Mouse (Mus musculus): ENCODE measurements around the gene Rpgrip1l.

The Rpgrip1l gene

DNA sequence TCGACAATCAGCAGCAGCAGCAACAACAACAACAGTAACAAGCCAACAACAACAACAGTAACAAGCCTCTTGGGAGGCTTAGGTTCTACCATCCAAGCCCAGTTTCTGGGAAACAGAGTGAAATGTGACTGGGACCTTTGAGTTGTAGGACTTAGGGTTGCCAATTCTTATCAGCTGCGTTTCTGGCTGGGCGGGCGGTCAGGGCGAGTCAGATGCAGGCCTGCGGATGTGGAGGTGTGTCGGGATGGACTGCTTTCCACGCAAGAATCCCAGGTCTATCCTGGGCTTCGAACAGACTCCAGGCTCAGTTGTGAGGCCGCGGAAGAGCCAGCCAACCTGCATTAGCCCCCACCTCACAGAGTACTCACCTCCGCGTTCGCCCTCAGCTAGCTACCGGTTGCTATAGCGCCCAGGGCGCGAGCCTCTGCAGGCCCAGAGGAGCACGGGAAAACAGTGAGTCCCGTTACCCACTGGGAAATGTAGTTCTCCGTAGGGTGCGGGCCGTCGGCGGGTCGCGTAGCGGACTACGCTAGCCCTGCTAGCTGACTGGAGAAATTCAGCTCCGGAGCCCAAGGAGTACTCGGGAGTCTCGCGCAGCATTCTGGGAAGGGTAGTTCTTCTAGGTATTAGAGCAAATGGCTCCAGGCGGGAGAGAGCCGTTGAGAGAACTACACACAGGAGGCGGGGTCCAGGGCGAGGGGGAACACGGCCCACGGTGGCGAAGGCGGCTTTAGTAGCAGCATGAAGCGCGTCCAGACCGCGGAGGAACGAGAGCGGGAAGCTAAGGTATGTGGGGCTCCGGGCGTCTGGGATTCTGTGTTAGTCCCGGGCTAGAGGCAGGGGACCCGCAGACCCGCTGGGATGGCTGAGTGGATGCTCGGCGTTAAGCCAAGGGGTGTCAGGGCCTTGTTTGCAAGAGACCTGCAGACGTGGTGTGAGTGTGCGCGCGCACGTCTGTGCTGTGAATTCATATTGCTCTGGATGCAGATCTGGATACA lies at the start of gene Rpgrip1l, which contains the start of gene Fto:
Gene Rpgrip1l, minus strand, starts transcription at position 428 of the 998 bp plus-strand sequence.
Gene Fto, plus strand, starts transcription at position 691 of the 998 bp plus-strand sequence.
- in situ Hi-C loops (cut with MseI, MboI): no loop called here

- in situ Hi-C loops (cut with MseI, MboI): no loop called here
Observed at GRCm38 (mm10) chr8:91360644-91361357, 47.7 kb upstream of the Rpgrip1l start.

DNA sequence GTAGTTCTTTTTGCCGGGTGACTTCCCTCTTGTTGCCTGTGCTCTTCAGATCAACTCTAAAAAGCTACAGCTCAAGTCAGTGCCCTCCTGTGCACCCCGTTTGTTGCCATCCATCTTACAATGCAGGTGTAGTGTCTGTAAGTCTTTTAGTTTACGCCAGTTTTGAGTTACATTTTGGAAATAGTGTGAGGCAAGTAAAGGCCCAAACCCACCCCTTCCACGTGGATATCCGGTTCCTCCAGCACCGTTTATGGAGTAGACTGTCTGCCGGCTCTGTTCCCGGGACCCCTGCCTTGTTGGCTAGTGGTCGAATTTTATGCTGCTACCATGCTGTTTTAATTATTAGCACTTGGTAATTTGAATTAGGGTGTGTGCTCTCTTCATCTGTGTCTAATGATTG lies 46.4 kb upstream of the Rpgrip1l start:
- in situ Hi-C loops (cut with MseI, MboI): no loop called here

- in situ Hi-C loops (cut with MseI, MboI): no loop called here
Observed at GRCm38 (mm10) chr8:91358016-91358415, 45.0 kb upstream of the Rpgrip1l start.

DNA sequence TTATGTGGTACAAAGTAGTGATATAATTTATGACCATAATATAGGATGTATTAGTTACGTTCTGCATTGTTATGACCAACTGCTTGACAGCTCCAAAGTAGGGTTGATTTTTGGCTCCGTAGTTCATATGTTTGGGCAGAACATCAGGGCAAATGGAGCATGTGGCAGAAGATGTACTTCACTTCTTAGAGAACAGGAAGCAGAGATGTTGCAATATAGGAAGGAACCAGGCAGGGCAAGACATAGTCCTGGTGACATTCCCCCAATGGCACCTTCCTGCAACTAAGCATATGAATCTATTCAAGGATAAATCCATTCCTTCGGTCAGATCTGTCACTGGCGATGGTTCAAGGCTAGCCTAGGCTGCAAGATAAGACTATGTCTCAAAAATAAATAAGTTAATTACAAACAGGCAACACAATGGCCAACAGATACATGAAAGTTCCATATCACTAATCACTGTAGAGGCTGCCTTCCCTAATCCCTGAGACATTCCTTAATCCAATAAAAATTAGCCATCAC lies 44.5 kb upstream of the Rpgrip1l start:
- in situ Hi-C loops (cut with MseI, MboI): no loop called here

DNA sequence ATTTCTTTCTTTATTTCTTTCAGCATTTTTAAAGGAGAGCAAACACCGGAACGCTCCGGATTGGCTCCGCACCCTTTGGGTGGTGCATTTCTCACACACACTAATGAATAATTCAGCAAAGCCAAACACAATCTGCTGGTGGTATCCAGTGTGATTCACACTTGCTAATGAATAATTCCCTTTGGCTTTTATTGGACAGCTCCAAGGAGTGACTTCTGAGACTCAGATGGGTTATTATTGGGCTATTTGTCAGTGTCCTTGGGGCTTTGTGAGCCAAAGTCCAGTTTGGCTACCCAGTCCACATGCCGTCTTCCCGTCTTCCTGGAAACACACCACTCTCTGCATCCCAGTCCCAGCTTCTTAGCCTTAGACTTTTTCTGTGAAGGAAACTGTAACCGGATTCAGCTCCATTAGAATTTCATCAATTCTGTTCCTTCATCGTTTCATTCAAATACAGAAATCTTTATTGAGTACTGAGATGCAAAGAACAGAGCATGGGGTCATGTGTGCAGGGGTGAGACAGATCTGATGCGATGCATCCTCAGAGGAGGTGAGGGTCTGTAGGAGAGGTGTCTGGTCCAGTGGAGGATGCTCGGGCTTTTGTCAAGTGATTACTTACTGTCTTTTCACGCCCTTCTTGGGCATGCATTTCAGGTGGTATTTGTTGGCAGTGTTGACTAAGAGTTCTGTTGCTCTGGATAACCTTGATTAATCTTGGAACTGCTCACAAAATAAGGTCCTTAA lies 43.1 kb upstream of the Rpgrip1l start:
- in situ Hi-C loops (cut with MseI, MboI): no loop called here

DNA sequence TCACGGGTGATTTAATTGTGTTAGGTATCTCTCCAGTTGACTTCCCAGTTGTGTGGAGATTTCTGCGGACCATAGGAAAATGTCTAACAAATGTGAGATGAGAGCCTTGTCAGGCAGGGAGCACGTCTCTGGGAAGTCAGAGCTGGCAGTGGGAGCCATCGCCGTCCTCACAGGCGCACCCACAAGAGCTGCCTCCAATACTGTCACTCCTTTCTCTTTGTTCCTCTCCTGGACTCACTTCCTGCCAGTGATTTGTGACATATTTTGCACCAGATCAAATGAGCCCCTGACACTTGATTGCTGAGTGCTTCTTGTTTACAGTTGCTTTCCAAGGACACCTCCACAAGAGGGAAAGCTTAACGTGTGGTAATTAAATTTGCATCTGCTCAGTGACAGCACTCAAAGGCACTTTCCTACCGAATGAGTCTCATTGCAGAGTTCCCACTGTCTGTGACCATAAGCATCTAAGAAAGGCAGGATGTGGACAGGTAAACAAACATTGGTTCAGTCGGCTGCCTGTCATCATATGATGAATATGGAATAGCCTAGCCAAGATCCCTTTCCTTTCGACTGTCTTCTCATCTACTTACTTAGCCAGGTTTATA lies 42.3 kb upstream of the Rpgrip1l start:
- in situ Hi-C loops (cut with MseI, MboI): no loop called here

- in situ Hi-C loops (cut with MseI, MboI): no loop called here
Observed at GRCm38 (mm10) chr8:91353907-91354306, 40.8 kb upstream of the Rpgrip1l start.

DNA sequence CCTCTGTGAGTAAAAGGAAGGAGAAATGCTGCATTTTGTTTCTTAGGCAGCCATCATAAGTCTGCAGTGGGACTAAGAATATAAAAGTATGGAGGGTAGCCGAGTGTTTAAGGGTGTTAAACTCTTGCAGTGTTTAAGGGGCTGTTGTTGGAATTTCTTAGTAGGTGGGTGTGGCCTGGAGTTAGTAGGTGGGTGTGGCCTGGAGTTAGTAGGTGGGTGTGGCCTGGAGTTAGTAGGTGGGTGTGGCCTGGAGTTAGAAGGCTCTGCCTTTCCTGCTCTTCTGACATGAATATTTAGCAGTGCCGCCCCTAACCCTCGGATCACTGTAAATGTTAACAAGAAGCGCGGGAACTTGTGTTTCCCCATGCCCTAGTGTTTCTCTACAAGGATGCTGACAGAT lies 40.0 kb upstream of the Rpgrip1l start:
- in situ Hi-C loops (cut with MseI, MboI): no loop called here

GRCm38 (mm10) chr8:91352598-91352997 lies 39.5 kb upstream of the Rpgrip1l start:
- in situ Hi-C loops (cut with MseI, MboI): no loop called here

GRCm38 (mm10) chr8:91350628-91351027 lies 37.6 kb upstream of the Rpgrip1l start:
- in situ Hi-C loops (cut with MseI, MboI): no loop called here

DNA sequence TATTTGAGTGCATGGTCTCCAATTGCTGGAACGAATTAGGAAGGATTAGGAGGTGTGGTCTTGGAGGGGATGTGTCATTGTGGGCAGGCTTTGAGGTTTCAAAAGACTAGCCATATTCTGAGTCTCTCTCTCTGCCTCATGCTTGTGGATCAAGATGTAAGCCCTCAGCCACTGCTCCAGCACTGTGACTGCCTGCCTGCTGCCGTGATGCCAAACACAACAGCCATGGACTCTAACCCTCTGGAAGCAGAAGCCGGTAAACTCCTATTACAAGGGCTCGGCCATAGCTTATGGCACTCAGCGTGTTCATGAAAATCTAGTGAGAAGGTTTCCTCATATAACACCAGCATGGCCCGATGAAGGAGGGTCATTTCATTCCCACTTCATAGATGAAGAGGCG lies 36.8 kb upstream of the Rpgrip1l start:
- in situ Hi-C loops (cut with MseI, MboI): no loop called here

GRCm38 (mm10) chr8:91347595-91347994 lies 34.5 kb upstream of the Rpgrip1l start:
- in situ Hi-C loops (cut with MseI, MboI): no loop called here

- in situ Hi-C loops (cut with MseI, MboI): no loop called here
Observed at GRCm38 (mm10) chr8:91347146-91347545, 34.1 kb upstream of the Rpgrip1l start.

DNA sequence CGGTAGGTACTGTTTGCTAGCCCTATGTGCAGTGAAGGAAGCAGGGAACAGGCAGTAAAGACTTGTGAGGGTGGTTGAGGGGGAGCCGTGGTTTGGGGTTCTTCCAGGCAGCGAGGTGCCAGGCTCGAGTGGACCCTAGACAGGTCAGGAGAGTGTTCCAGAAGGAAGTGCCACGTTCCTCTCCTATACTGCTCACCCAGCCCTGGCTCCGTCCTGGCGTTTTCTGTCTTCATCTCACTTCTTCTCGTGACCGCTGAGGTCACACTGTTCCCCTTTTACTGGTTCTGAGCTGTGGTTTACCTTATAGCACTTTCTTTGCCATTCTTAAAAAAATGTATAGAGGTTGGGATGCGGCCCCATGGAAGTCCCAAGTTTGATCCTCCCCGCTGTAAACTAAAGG lies 31.6 kb upstream of the Rpgrip1l start:
- in situ Hi-C loops (cut with MseI, MboI): no loop called here

GRCm38 (mm10) chr8:91342798-91343197 lies 29.7 kb upstream of the Rpgrip1l start:
- in situ Hi-C loops (cut with MseI, MboI): no loop called here

GRCm38 (mm10) chr8:91342196-91342595 lies 29.1 kb upstream of the Rpgrip1l start:
- in situ Hi-C loops (cut with MseI, MboI): no loop called here

DNA sequence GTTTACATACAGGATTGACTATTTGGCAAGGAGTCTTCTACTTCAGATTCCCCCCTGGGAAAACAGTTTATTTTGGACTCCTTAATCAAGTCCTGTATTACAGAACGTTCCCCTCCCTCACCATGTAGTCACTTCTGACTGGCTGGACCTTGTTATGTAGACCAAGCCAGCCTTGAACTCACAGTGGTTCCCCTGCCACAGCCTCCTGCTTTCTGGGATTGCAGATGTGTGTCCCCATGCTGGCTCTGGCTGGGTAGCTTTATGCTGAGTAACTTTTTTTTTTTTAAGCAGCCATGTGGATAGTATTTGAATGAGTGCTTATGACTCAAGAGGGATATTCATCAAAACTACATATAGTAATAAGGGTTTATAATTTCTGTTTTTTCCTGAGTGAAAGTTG lies 27.7 kb upstream of the Rpgrip1l start:
- in situ Hi-C loops (cut with MseI, MboI): no loop called here

DNA sequence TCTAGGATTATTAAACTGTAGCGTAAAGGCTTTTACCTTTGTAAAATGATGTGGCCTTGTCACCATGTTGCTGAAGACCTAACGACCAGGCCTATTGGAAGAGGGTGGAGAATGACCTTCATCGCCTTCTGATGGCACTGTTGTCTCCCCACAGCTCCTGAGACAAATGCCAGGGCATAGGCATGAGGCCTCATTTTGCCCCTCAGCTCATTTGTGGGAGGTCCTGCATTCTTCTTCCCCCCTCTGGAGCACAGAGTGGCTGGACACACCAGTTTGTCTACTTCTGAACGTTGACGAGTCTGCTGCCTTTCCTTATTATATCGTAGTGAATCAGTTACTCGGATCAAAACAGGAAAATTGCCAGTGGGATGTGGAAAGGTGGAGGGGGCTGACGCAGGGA lies 26.6 kb upstream of the Rpgrip1l start:
- in situ Hi-C loops (cut with MseI, MboI): no loop called here

DNA sequence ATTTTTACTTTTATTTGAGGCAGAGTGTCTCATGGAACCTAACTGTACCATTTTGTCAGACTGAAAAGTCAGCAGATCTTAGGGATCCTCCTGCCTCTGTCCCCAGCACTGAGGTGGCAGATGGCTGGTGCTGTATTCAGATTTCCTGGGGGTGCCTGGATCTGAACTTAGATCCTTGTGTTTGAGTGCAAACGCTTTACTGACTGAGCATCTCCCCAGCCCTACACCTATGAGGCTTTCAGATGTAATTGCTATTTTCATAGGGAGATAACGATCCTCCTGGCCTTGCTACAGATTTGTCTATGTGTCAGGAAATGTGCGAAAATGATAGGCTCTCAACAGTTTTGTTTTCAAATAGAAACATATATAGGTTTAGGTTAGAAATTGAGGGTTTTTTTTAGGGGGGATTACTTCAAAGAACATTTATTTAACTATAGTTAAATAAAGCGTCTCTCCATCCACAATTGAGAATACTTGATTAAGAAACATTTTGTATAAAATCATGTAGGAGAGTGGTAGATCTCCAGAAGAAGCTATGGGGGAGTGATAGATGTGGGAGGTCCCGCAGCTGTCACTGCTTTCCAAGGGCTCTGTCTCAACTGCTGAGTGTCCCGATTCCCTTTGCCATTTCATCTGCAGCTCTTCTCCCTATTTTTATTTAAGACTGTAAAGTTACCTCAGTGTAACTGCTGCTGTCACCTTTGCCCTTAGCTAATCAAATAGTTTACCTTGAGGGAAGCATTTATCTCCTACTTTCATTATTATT lies 25.5 kb upstream of the Rpgrip1l start:
- in situ Hi-C loops (cut with MseI, MboI): no loop called here

- in situ Hi-C loops (cut with MseI, MboI): no loop called here
Observed at GRCm38 (mm10) chr8:91329461-91329850, 16.4 kb upstream of the Rpgrip1l start.
